Mouse (Mus musculus) splenic B cell, adult 2 months (primary cell): Measurements from ENCODE around the gene Zmat1.
"Not testable (repeated sequence)": the region's sequence is repeated elsewhere in the genome, so short reads cannot be mapped to it uniquely, and the experiment has no call there.

Source experiments
- DNase-seq: peaks from one replicate; pipeline ENCODE4 v3.0.0-alpha.2; 2011; ENCODE audit warnings: low read depth, low spot score
- H3K27me3 ChIP-seq: 2 replicates; pipeline ENCODE4 v1.6.1; 2012; ENCODE audit warnings: mild to moderate bottlenecking, low read length, moderate library complexity, mixed read lengths; ENCODE audit not compliant: control insufficient read depth, poor library complexity, insufficient read depth, severe bottlenecking
- H3K36me3 ChIP-seq: 2 replicates; pipeline ENCODE4 v1.6.1; 2012; ENCODE audit warnings: mild to moderate bottlenecking, low read length, moderate library complexity, mixed read lengths; ENCODE audit not compliant: control insufficient read depth, poor library complexity, insufficient read depth, severe bottlenecking

Gene Zmat1

GRCm38 (mm10) chrX:135008720-135009470 is at the start of gene Zmat1:
Gene Zmat1 (minus strand): TSS chrX:135009209.
- peak; percentile 91 for DNase-seq
- Histone ChIP-seq H3K27me3 (no peaks in the 10 kb centered on the region), H3K36me3 (no peaks in the 10 kb centered on the region)

- DNase-seq, result peak; percentile 0
- not testable (repeated sequence) for H3K36me3 ChIP-seq, H3K27me3 ChIP-seq
These were observed 44.9 kb upstream of the Zmat1 start for GRCm38 (mm10) chrX:135053939-135054338.

GRCm38 (mm10) chrX:135035962-135036375 is 27.0 kb upstream of the Zmat1 start:
- no peaks in the 10 kb centered on the region for H3K27me3 ChIP-seq
- no peaks in the 10 kb centered on the region for H3K36me3 ChIP-seq
- DNase-seq, result peak; percentile 1

- H3K36me3 ChIP-seq, result no peaks in the 10 kb centered on the region
- no peaks in the 10 kb centered on the region for H3K27me3 ChIP-seq
- DNase-seq, result no peak
These were observed 16.1 kb upstream of the Zmat1 start for GRCm38 (mm10) chrX:135025135-135025534.

GRCm38 (mm10) chrX:135011381-135011780 is 2.4 kb upstream of the Zmat1 start:
- Histone ChIP-seq H3K27me3 (no peaks in the 10 kb centered on the region), H3K36me3 (no peaks in the 10 kb centered on the region)
- DNase-seq, result no peak

GRCm38 (mm10) chrX:135009471-135009815 is 434 bp upstream of the Zmat1 start:
- Histone ChIP-seq H3K27me3 (no peaks in the 10 kb centered on the region), H3K36me3 (no peaks in the 10 kb centered on the region)
- no peak for DNase-seq

- no peaks in the 10 kb centered on the region for H3K27me3 ChIP-seq
- no peaks in the 10 kb centered on the region for H3K36me3 ChIP-seq
- peak; percentile 26 for DNase-seq
These were observed 988 bp downstream of the Zmat1 start for GRCm38 (mm10) chrX:135008021-135008420.

GRCm38 (mm10) chrX:134964546-134964945 is 44.5 kb downstream of the Zmat1 start, which contains the start of gene Nxf2:
Gene Nxf2 (minus strand): TSS chrX:134964754.
- no peak for DNase-seq
- H3K27me3 ChIP-seq, result no peaks in the 10 kb centered on the region
- H3K36me3 ChIP-seq, result no peaks in the 10 kb centered on the region

- Histone ChIP-seq H3K27me3 (no peaks in the 10 kb centered on the region), H3K36me3 (no peaks in the 10 kb centered on the region)
- DNase-seq, result peak; percentile 89
These were observed 45.5 kb downstream of the Zmat1 start for GRCm38 (mm10) chrX:134963305-134964094.

- Histone ChIP-seq H3K36me3 (no peaks in the 10 kb centered on the region), H3K27me3 (no peaks in the 10 kb centered on the region)
- peak; percentile 54 for DNase-seq
These were observed 78.6 kb downstream of the Zmat1 start for GRCm38 (mm10) chrX:134930361-134930760.

- no peaks in the 10 kb centered on the region for H3K36me3 ChIP-seq
- no peaks in the 10 kb centered on the region for H3K27me3 ChIP-seq
- DNase-seq, result no peak
These were observed 79.1 kb downstream of the Zmat1 start for GRCm38 (mm10) chrX:134929927-134930326.

- Histone ChIP-seq H3K36me3 (no peaks in the 10 kb centered on the region), H3K27me3 (no peaks in the 10 kb centered on the region)
- peak; percentile 55 for DNase-seq
These were observed 84.0 kb downstream of the Zmat1 start for GRCm38 (mm10) chrX:134925058-134925457.

GRCm38 (mm10) chrX:134923675-134924424 is 85.2 kb downstream of the Zmat1 start:
- H3K27me3 ChIP-seq, result no peaks in the 10 kb centered on the region
- H3K36me3 ChIP-seq, result no peaks in the 10 kb centered on the region
- DNase-seq, result no peak
